Mouse (Mus musculus) C2C12 (cell line): Measurements from ENCODE around the gene Gtpbp1.

Source experiments
- MAX ChIP-seq: IDR thresholded peaks from one replicate; pipeline ENCODE4 v1.6.1; 2011; ENCODE audit warnings: mild to moderate bottlenecking, control low read depth
- MYOG ChIP-seq: IDR thresholded peaks from one replicate; pipeline ENCODE4 v1.6.1; 2011; ENCODE audit not compliant: control insufficient read depth, insufficient read length; ENCODE audit errors: extremely low read depth
- USF1 ChIP-seq: IDR thresholded peaks from one replicate; pipeline ENCODE4 v1.6.1; 2011; ENCODE audit warnings: low read depth, mild to moderate bottlenecking, control low read depth, moderate library complexity

DNA sequence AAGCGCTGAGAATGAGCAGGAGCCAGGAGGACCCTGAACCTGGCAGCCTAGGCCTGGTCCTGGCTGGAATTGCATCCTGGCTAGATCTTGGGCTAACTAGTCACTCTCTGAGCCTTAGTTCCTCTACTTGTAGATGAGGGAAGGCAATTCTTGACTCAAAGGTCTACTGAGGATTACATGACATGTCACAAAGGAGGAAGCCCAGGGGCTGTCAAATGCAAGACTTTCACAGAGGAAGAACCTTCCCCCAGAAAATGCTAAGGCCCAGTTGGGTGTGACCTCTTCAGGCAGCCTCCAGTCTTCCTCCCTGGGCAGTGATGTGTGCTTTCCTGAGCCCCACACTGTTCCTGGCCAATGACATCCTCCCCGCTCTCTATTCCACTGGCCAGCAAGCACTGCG, 66.5 kb downstream of the Gtpbp1 start:
- no peak for TF ChIP-seq MYOG
- TF ChIP-seq MAX = no peak
- no peak for TF ChIP-seq USF1
